Comparison of ENCODE assay signal across 7 mouse cellular contexts in the genomic region with DNA sequence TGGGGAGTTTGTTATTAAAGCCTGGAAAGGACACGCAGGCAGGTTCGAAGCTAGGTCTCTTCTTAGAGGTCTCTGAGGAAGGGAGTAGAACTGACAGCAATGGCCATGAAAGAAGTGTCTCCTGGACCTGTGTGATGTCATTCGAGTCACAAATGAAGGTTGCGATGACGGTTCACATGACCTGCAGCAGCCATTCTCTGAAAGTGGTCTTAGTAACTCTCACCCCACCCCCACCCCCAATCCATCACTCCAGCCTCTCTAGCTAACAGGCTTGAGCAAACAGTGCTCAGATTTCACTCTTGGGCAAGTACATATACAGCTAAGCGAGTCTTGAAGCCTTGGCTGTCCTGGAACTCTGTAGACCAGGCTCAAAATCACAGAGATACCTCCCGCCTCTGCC. TPM values are rescaled to one million over a fixed set of nuclear protein-coding genes. Genes with fewer than 3 reads are reported as not detected.
A peak's percentile ranks its signal among the peaks of the same experiment; 100 is the strongest.
DNase-seq lines count a peak whose midpoint lies in the region; ATAC-seq and TF ChIP-seq lines count a peak whose summit lies in the region.

No protein-coding gene starts in this region.

- H3K27me3 ChIP-seq in testis, adult 2 months (ENCODE audit: control insufficient read depth, insufficient read depth, low read length) = 0 out of 2 replicates have a peak, but pooled peaks cover 3% of the 10 kb centered on the region
- H3K27me3 ChIP-seq in liver, embryonic 16.5 days (ENCODE audit: control insufficient read depth, insufficient read depth, low read depth, low read length) = no peaks in the 10 kb centered on the region

- H3K27ac ChIP-seq in testis, adult 2 months (ENCODE audit: control insufficient read depth, insufficient read depth, low read depth, low read length) = peak overlapping the region; percentile 75
- 0 out of 2 replicates have a peak overlapping the region, but pooled peaks have one; percentile 37 for H3K27ac ChIP-seq in liver, embryonic 16.5 days (ENCODE audit: low read length)

- no peaks in the 10 kb centered on the region for H3K9me3 ChIP-seq in liver, embryonic 16.5 days (replicated peaks; ENCODE audit: control insufficient read depth, low read length)

- TF ChIP-seq CTCF in testis, adult 2 months (IDR thresholded peaks at IDR 0.05; ENCODE audit: control insufficient read depth, insufficient read depth, insufficient replicate concordance, low read depth, low read length) = no peak

- H3K4me2 ChIP-seq in liver, embryonic 16.5 days (ENCODE audit: low read depth, low read length) = peak overlapping the region; percentile 77

- peaks cover 13% of the 10 kb centered on the region for H3K4me1 ChIP-seq in testis, adult 2 months (ENCODE audit: control insufficient read depth, insufficient read depth, low read length)
- peaks cover 20% of the 10 kb centered on the region for H3K4me1 ChIP-seq in liver, embryonic 16.5 days (ENCODE audit: control insufficient read depth, low read depth, low read length)

- TF ChIP-seq POLR2A in testis, adult 2 months (IDR thresholded peaks at IDR 0.05; ENCODE audit: control insufficient read depth, low read depth, low read length) = no peak

- H3K4me3 ChIP-seq in testis, adult 2 months (ENCODE audit: control insufficient read depth, low read depth, low read length) = peak overlapping the region; percentile 95
- peak overlapping the region; percentile 73 for H3K4me3 ChIP-seq in liver, embryonic 16.5 days (ENCODE audit: low read depth, low read length)

- H3K36me3 ChIP-seq in testis, adult 2 months (ENCODE audit: control insufficient read depth, insufficient read depth, low read length) = no peaks in the 10 kb centered on the region
- H3K36me3 ChIP-seq in liver, embryonic 16.5 days (ENCODE audit: control insufficient read depth, insufficient read depth) = no peaks in the 10 kb centered on the region

- peak overlapping the region; percentile 77 for H3K9ac ChIP-seq in liver, embryonic 16.5 days (ENCODE audit: low read depth, low read length)

- ATAC-seq in liver, embryonic 16.5 days (ENCODE audit: low read depth) = no peak
- ATAC-seq in megakaryocyte-erythroid progenitor cell, adult 5-6 weeks (replicated peaks; ENCODE audit: low FRiP score, low TSS enrichment, poor library complexity, severe bottlenecking) = no peak
- ATAC-seq in activated CD4-positive, CD25-positive, alpha-beta regulatory T cell, adult 4 months = no peak

- 34% methylated on average over 7 of the region's 7 CpGs for WGBS in liver, embryonic 16.5 days (ENCODE audit: insufficient replicate concordance)

- DNase-seq in testis, postnatal 14 days (ENCODE audit: low spot score) = no peak
- peak; percentile 26 for DNase-seq in forelimb bud, embryonic 11.5 days (ENCODE audit: low read depth, low spot score)
- DNase-seq in layer of hippocampus, postnatal 25 days (ENCODE audit: extremely low spot score in 1 of 2, low spot score in 1 of 2) = no peak

RNA-seq across cellular contexts. Expression of a gene that starts 0.4 kb away (rescaled TPM):
- polyA plus RNA-seq in testis, adult 2 months (2012; rRNA removed) = 6.2 and 7.7 TPM in 2 replicates
- polyA plus RNA-seq in liver, embryonic 16.5 days (2015; fragmentation: Nextera tagmentation; extraction: Ambion mirVana) = 30.5 and 30.6 TPM in 2 replicates
- total RNA-seq in megakaryocyte-erythroid progenitor cell, adult 5-6 weeks (2014; fragmentation: Nextera tagmentation) = 62.0 and 80.6 TPM in 2 replicates
- 36.1 and 42.0 TPM in 2 replicates for total RNA-seq in megakaryocyte-erythroid progenitor cell, adult 5-6 weeks (2017)
- 10 to 100 TPM; 46.3 to 48.2 TPM for polyA plus RNA-seq in activated CD4-positive, CD25-positive, alpha-beta regulatory T cell, adult 4 months (2017; shearing (Covaris generic))
- total RNA-seq in layer of hippocampus, postnatal 25 days (2021) = 10 to 100 TPM; 10.4 to 12.6 TPM

RNA-seq across cellular contexts. Expression of a gene that starts 25.8 kb away (rescaled TPM):
- 16.5 and 17.1 TPM in 2 replicates for polyA plus RNA-seq in testis, adult 2 months (2012; rRNA removed)
- 61.8 and 65.8 TPM in 2 replicates for polyA plus RNA-seq in liver, embryonic 16.5 days (2015; fragmentation: Nextera tagmentation; extraction: Ambion mirVana)
- total RNA-seq in megakaryocyte-erythroid progenitor cell, adult 5-6 weeks (2014; fragmentation: Nextera tagmentation) = 13.7 and 19.9 TPM in 2 replicates
- 14.0 and 18.3 TPM in 2 replicates for total RNA-seq in megakaryocyte-erythroid progenitor cell, adult 5-6 weeks (2017)
- 100 to 1,000 TPM in 1 of 2 experiments, 10 to 100 TPM in 1; 88.6 to 112 TPM for polyA plus RNA-seq in activated CD4-positive, CD25-positive, alpha-beta regulatory T cell, adult 4 months (2017; shearing (Covaris generic))
- total RNA-seq in layer of hippocampus, postnatal 25 days (2021) = 10 to 100 TPM; 15.8 to 21.8 TPM

RNA-seq across cellular contexts. Expression of a gene that starts 25.9 kb away (rescaled TPM):
- polyA plus RNA-seq in testis, adult 2 months (2012; rRNA removed) = 56.0 and 56.5 TPM in 2 replicates
- 17.8 and 19.9 TPM in 2 replicates for polyA plus RNA-seq in liver, embryonic 16.5 days (2015; fragmentation: Nextera tagmentation; extraction: Ambion mirVana)
- total RNA-seq in megakaryocyte-erythroid progenitor cell, adult 5-6 weeks (2014; fragmentation: Nextera tagmentation) = 33.3 and 58.9 TPM in 2 replicates
- total RNA-seq in megakaryocyte-erythroid progenitor cell, adult 5-6 weeks (2017) = 43.5 and 120 TPM in 2 replicates
- polyA plus RNA-seq in activated CD4-positive, CD25-positive, alpha-beta regulatory T cell, adult 4 months (2017; shearing (Covaris generic)) = 10 to 100 TPM; 43.7 to 70.6 TPM
- total RNA-seq in layer of hippocampus, postnatal 25 days (2021) = 10 to 100 TPM; 32.0 to 38.1 TPM
